Mouse (Mus musculus) heart, adult 9 months (tissue): Measurements from ENCODE around the gene Dab1.

Experiments
- DNase-seq, 2 experiments: peaks; one replicate each; pipeline ENCODE4 v3.0.0; 2022; ENCODE audit warnings: low spot score in 2 of 2

The Dab1 gene

GRCm38 (mm10) chr4:103822669-103823068 is 203.5 kb downstream of the Dab1 start:
- DNase-seq = no peak

GRCm38 (mm10) chr4:103838377-103838776 is 219.2 kb downstream of the Dab1 start:
- no peak for DNase-seq

DNA sequence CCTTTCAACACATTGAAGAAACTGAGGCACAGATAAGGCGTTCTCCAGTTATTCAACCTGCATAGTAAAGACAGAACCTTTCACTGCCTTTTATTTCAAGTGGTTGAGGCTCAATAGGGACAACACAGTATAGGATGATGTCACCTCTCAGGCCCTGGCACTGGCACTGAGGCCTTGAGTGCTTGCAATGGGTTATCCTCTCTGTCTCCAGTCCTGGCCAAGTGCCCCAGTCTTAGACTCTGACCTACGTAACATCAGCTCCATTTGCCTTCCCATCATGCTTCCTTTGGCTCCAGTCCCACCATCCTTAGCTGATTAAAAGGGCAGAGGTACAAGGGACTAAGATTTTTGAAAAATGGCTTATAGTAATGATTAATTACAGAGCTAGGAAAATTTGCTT is 220.4 kb downstream of the Dab1 start:
- no peak for DNase-seq

- DNase-seq = no peak
Measured at GRCm38 (mm10) chr4:103841126-103841525, 222.0 kb downstream of the Dab1 start.

DNA sequence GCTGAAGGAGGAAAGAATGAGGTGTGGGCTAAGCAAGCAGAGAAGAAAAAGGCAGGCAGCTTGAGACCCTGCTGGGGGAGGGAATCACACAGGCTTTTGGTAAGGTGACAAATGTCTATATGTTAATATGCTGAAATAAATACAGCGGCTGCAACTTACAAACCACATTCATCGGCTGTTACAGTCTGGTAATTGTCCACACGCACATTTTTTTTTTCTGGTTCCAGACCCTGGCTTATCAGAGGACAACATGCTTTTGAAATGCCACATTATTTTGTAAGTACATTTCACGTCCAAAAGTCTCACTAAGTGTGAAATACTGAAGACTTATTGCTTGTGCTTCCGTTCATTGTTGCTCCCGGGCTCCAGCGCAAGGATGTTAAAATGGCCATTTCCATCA is 225.5 kb downstream of the Dab1 start:
- no peak for DNase-seq

DNA sequence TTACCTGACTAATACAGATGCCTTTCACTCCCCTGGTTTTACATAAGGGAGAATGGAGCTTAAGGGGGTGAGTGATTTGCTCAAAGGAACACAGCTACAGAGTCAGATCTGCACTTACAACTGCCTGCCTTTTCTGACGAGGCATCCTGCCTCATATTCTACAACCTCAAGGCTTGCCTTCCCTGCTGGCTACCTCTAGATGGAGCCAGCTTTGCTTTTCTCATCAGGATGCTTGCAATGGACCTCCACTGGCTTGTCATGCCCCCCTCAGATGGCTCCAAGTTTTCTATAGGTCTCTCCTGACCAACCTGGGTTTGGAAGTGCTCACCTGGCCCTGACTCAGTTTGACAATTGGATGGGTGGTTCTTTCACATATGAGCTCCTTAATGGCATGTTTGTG is 238.0 kb downstream of the Dab1 start:
- no peak for DNase-seq

GRCm38 (mm10) chr4:103875564-103875963 is 256.4 kb downstream of the Dab1 start:
- DNase-seq = no peak

GRCm38 (mm10) chr4:103878841-103879240 is 259.7 kb downstream of the Dab1 start:
- DNase-seq = no peak

DNA sequence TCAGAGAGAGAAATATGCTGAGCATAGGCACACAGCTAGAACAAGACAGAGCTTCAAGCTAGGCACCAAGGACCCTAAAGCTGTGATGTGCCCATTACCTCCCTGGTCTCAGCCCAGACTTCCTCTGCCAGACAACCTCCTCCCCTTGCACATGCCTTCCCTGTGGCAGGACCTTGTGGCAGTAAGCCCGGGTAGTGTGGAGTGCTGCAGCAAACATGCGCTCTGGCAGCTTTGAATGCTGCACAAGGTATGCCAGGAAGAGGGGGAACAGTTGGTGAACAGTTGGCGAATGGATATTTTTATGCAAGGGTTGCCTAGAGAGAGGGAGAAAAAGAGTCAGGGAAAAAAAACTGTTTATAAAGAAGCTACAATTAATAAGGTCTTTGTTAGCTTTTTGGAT is 262.5 kb downstream of the Dab1 start:
- no peak for DNase-seq

DNA sequence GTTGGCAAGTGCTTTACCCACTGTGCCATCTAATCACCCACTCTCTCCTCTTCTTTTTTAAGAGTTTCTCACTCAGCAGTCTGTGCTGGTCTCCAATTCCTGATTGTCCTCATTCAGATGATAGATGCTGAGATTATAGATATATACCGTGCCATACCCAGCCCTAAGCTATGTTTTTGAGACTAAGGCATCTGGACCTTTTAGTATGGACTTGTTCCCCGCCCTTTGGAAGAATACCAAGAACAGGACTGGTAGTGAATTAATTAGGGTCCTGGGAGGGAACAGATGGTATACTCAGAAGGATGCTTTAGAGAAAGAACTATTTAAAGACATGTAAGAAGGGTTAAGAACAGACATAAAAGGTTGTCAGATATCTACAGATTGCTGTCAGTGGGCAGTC is 268.9 kb downstream of the Dab1 start:
- no peak for DNase-seq

DNA sequence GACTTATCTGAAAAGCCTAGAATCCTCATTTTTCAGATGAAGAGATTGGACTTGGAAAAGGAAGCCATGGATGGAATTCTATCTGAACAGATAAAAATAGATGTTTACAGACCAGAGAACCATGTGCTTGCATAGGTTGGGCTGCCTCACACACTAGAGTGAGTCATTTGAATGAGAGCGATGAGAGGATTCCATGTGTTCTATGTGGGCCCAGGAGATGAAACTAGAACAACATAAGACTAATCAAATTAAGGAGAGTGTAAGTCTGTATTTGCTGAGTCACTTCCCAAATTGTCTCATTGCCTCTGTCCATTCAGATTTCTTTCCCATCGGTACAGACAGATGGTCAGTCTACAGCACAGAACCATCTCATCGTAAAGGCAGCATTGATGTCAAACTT is 270.0 kb downstream of the Dab1 start:
- no peak for DNase-seq

GRCm38 (mm10) chr4:103896806-103897205 is 277.6 kb downstream of the Dab1 start:
- no peak for DNase-seq

- DNase-seq = no peak
Measured at GRCm38 (mm10) chr4:103897702-103898101, 278.5 kb downstream of the Dab1 start.

- no peak for DNase-seq
Measured at GRCm38 (mm10) chr4:103911441-103911840, 292.3 kb downstream of the Dab1 start.

GRCm38 (mm10) chr4:103912071-103912470 is 292.9 kb downstream of the Dab1 start:
- DNase-seq = no peak

- DNase-seq = no peak
Measured at GRCm38 (mm10) chr4:103922431-103922931, 303.3 kb downstream of the Dab1 start.

- peak; percentile 15 to 31 for DNase-seq
Measured at GRCm38 (mm10) chr4:103926682-103927081, 307.5 kb downstream of the Dab1 start.

DNA sequence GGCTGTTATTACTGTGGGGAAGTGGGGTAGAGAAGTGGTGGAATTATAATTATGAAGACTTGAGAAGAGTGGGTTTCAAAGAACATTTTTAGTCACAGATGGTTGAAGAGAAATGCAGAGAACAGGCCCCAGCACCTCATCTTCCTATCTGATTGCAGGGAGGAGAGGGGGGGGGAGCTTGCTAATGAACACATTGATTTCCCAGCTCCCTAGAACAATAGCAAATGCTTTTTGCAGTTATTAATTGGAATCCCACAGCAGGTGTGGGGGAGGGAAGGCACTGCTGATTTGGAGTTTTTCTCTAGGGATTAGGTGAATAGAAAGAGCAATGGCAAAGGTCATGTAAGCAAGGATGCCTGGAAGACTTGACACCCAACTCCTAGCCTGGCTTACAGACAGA is 310.5 kb downstream of the Dab1 start:
- DNase-seq = no peak

DNA sequence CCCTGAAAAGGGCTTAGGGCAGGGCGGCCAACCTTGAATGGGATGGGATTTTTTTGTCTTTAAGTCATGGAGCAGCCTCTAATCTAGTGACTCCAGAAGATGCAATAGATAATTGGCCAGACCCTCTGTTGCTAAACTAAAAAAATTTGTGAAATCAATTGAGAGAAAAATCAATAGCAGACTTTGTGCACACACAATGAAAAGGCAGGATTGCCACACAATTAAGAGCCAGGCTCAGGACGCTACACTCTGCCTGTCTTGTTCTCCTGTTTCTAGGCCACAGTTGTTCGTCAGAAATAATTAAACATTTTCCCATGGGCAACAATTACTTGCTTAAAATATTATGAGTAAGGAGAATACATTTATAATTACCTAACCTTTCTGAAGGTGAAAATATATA is 315.2 kb downstream of the Dab1 start:
- DNase-seq = no peak

DNA sequence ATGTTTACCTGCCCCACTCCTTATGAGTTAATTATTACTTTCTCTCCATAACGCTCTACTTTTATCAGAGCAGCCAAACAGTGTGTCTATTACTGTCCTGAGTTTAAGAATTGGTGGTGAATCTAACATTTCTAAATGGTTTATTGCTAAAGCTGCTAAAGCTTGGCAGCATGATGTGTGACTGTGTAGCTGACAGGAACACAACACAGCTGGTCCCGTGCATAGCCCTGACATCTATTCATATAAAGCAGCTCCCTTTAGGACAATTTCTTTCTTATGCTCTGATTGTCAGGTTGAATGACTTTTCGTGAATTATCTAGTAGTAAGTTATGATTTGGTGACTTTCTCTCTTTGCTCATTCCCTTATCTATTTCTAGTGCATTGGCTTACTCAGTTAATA is 329.1 kb downstream of the Dab1 start:
- no peak for DNase-seq

- DNase-seq = no peak
Measured at GRCm38 (mm10) chr4:103953652-103954220, 334.6 kb downstream of the Dab1 start.

- no peak for DNase-seq
Measured at GRCm38 (mm10) chr4:103961134-103962049, 342.2 kb downstream of the Dab1 start.

GRCm38 (mm10) chr4:103969906-103970305 is 350.7 kb downstream of the Dab1 start:
- DNase-seq = no peak
